Mouse (Mus musculus) C2C12 (cell line): ENCODE measurements around the gene Pgap3. TPM values are rescaled to one million over a fixed set of nuclear protein-coding genes. Genes with fewer than 3 reads are reported as not detected.

Experiments used
- H3K27me3 ChIP-seq: one replicate; pipeline ENCODE4 v1.6.1; 2011; ENCODE audit not compliant: control insufficient read depth, insufficient read depth, insufficient read length
- H3K36me3 ChIP-seq: one replicate; pipeline ENCODE4 v1.6.1; 2011; ENCODE audit not compliant: control insufficient read depth, insufficient read depth
- H3K4me3 ChIP-seq: one replicate; pipeline ENCODE4 v1.5.1; 2011; ENCODE audit warnings: mild to moderate bottlenecking, control low read depth; ENCODE audit not compliant: poor library complexity, insufficient read depth, severe bottlenecking
- H3K79me2 ChIP-seq: one replicate; pipeline ENCODE4 v1.6.1; 2011; ENCODE audit not compliant: control insufficient read depth, insufficient read depth
- H3K79me3 ChIP-seq: one replicate; pipeline ENCODE4 v1.6.1; 2011; ENCODE audit warnings: low read depth, control low read depth
- H3ac ChIP-seq: one replicate; pipeline ENCODE3; 2011; ENCODE audit warnings: low read depth; ENCODE audit not compliant: control insufficient read depth, insufficient read length
- CEBPB ChIP-seq: IDR thresholded peaks from one replicate; pipeline ENCODE4 v1.6.1; 2011; ENCODE audit warnings: low read depth, mild to moderate bottlenecking, control low read depth, moderate library complexity
- CTCF ChIP-seq: IDR thresholded peaks from one replicate; pipeline ENCODE4 v1.5.1; 2011; ENCODE audit not compliant: control insufficient read depth, insufficient read depth, insufficient read length
- FOSL1 ChIP-seq: IDR thresholded peaks from one replicate; pipeline ENCODE4 v1.8.0; 2011; ENCODE audit warnings: mild to moderate bottlenecking, low read length; ENCODE audit not compliant: poor library complexity, insufficient read depth, severe bottlenecking
- MAX ChIP-seq: IDR thresholded peaks from one replicate; pipeline ENCODE4 v1.6.1; 2011; ENCODE audit warnings: mild to moderate bottlenecking, control low read depth
- MYOD1 ChIP-seq: IDR thresholded peaks from one replicate; pipeline ENCODE4 v1.6.1; 2011; ENCODE audit warnings: low read depth; ENCODE audit not compliant: control insufficient read depth, insufficient read length
- MYOG ChIP-seq: IDR thresholded peaks from one replicate; pipeline ENCODE4 v1.6.1; 2011; ENCODE audit not compliant: control insufficient read depth, insufficient read length; ENCODE audit errors: extremely low read depth
- USF1 ChIP-seq: IDR thresholded peaks from one replicate; pipeline ENCODE4 v1.6.1; 2011; ENCODE audit warnings: low read depth, mild to moderate bottlenecking, control low read depth, moderate library complexity
- polyA plus RNA-seq: library from polyadenylated mRNA; unstranded; fragments of >200 nt; fragmentation: generic; extraction: Trizol; gene quantifications from one replicate; pipeline ENCODE4 v1.2.1, GENCODE M21; 2012; ENCODE audit warnings: missing spikeins

Pgap3 gene
- polyA plus RNA-seq, 1 experiment, result 6.3 TPM

GRCm38 (mm10) chr11:98348083-98348961, 52.0 kb downstream of the Pgap3 start, which contains the start of gene Ppp1r1b:
Gene Ppp1r1b (plus strand): TSS chr11:98348404.
- H3K27me3 ChIP-seq, result peaks cover 71% of the 10 kb centered on the region
- no peak within 1 kb of the TSS for H3K4me3 ChIP-seq
- H3K79me3 ChIP-seq, result no peaks in the 10 kb centered on the region
- TF ChIP-seq MYOD1 (no peak), CEBPB (no peak), CTCF (no peak), FOSL1 (no peak), MAX (no peak), USF1 (no peak), MYOG (no peak)
- H3K79me2 ChIP-seq, result no peaks in the 10 kb centered on the region
- peak within 1 kb of the TSS; percentile 50 for H3ac ChIP-seq
- no peaks in the 10 kb centered on the region for H3K36me3 ChIP-seq

GRCm38 (mm10) chr11:98347385-98348082, 52.8 kb downstream of the Pgap3 start:
- Histone ChIP-seq H3K79me3 (no peaks in the 10 kb centered on the region), H3K36me3 (no peaks in the 10 kb centered on the region), H3K4me3 (no peak overlapping the region), H3K27me3 (peaks cover 66% of the 10 kb centered on the region), H3K79me2 (no peaks in the 10 kb centered on the region), H3ac (no peak overlapping the region)
- TF ChIP-seq FOSL1 (no peak), CEBPB (no peak), MYOG (no peak), USF1 (no peak)

GRCm38 (mm10) chr11:98346168-98346567, 54.1 kb downstream of the Pgap3 start:
- no peaks in the 10 kb centered on the region for H3K79me2 ChIP-seq
- peaks cover 58% of the 10 kb centered on the region for H3K27me3 ChIP-seq
- no peak overlapping the region for H3K4me3 ChIP-seq
- no peaks in the 10 kb centered on the region for H3K36me3 ChIP-seq
- H3ac ChIP-seq, result no peak overlapping the region
- H3K79me3 ChIP-seq, result no peaks in the 10 kb centered on the region
- TF ChIP-seq MAX (no peak), FOSL1 (no peak), USF1 (no peak), MYOG (no peak), CTCF (no peak), MYOD1 (no peak), CEBPB (no peak)

- H3K79me3 ChIP-seq, result no peaks in the 10 kb centered on the region
- H3K27me3 ChIP-seq, result peaks cover 50% of the 10 kb centered on the region
These were observed 55.0 kb downstream of the Pgap3 start for GRCm38 (mm10) chr11:98345253-98345652.

GRCm38 (mm10) chr11:98342000-98342945, 58.0 kb downstream of the Pgap3 start:
- Histone ChIP-seq H3K79me3 (no peaks in the 10 kb centered on the region), H3ac (no peak overlapping the region)

More at GRCm38 (mm10) chr11:98345253-98345652, 55.0 kb downstream of the Pgap3 start:
- Histone ChIP-seq H3K79me2 (no peaks in the 10 kb centered on the region), H3ac (no peak overlapping the region), H3K4me3 (no peak overlapping the region), H3K36me3 (no peaks in the 10 kb centered on the region)
- TF ChIP-seq CEBPB (no peak), CTCF (peak; percentile 56)

More at GRCm38 (mm10) chr11:98342000-98342945, 58.0 kb downstream of the Pgap3 start:
- H3K27me3 ChIP-seq, result peaks cover 43% of the 10 kb centered on the region
- H3K36me3 ChIP-seq, result no peaks in the 10 kb centered on the region
- H3K4me3 ChIP-seq, result no peak overlapping the region
- no peaks in the 10 kb centered on the region for H3K79me2 ChIP-seq
- TF ChIP-seq MYOD1, result no peak
- TF ChIP-seq CTCF, result peak; percentile 99
